In genomic region chr11:102041350-102041949, GRCm38 (mm10) we compare ENCODE assay signal across 10 mouse cellular contexts. TPM values are rescaled to one million over a fixed set of nuclear protein-coding genes. Genes with fewer than 3 reads are reported as not detected.
DNase-seq lines count a peak whose midpoint lies in the region; ATAC-seq and TF ChIP-seq lines count a peak whose summit lies in the region.
"Had no signal": no experiment of that assay in that cellular context is flagged by ENCODE, and none has a peak within 500 bp of the region (broad histone marks: within the 10 kb centered on the region; RNA-seq: fewer than 3 reads in every experiment).

Gene Cd300lg (plus strand): TSS chr11:102041509.

- no peaks in the 10 kb centered on the region for H3K36me3 ChIP-seq in kidney, embryonic 15.5 days
- H3K36me3 ChIP-seq: liver, embryonic 12.5 days had no signal

- no peak within 1 kb of the TSS for H3K4me2 ChIP-seq in kidney, embryonic 15.5 days
- H3K4me2 ChIP-seq: liver, embryonic 12.5 days had no signal

- H3K27ac ChIP-seq in kidney, embryonic 15.5 days: no peak within 1 kb of the TSS
- no peak within 1 kb of the TSS for H3K27ac ChIP-seq in left cerebral cortex, adult 2 months
- H3K27ac ChIP-seq: liver, embryonic 12.5 days had no signal

- H3K9me3 ChIP-seq in kidney, embryonic 15.5 days (replicated peaks): peaks cover 9% of the 10 kb centered on the region

- no peak within 1 kb of the TSS for H3K9ac ChIP-seq in kidney, embryonic 15.5 days
- H3K9ac ChIP-seq: liver, embryonic 12.5 days had no signal

- intact Hi-C loops in heart, postnatal 36 days (cut with DNase I): no loop called here
- intact Hi-C loops in left cerebral cortex, adult 2 months (cut with DNase I): loop anchor here (5.0 kb wide), 1 partner anchor 124 kb away; no protein-coding TSS in a partner anchor

- H3K4me3 ChIP-seq in kidney, embryonic 15.5 days (replicated peaks): no peak within 1 kb of the TSS
- no peak within 1 kb of the TSS for H3K4me3 ChIP-seq in left cerebral cortex, adult 2 months
- H3K4me3 ChIP-seq: liver, embryonic 12.5 days; megakaryocyte, embryonic 14.5 days had no signal

- TF ChIP-seq CTCF in left cerebral cortex, adult 2 months (IDR thresholded peaks at IDR 0.05): no peak

- peaks cover 8% of the 10 kb centered on the region for H3K4me1 ChIP-seq in kidney, embryonic 15.5 days

- peak; percentile 35 to 67 for DNase-seq in kidney, postnatal 25 days
- no peak for DNase-seq in adrenal gland, postnatal 14 days
- no peak for DNase-seq in gastrocnemius, postnatal 10 days
- DNase-seq in heart, postnatal 36 days: peak in 1 of 2 experiments; percentile 49
- no peak for DNase-seq in left cerebral cortex, adult 2 months (ENCODE audit: extremely low spot score in 1 of 2, low spot score in 2 of 2)
- DNase-seq in cerebellum, postnatal 4 days (ENCODE audit: low spot score in 2 of 2): no peak

- 60% methylated on average over 5 of the region's 5 CpGs for WGBS in kidney, embryonic 15.5 days

- ATAC-seq in kidney, embryonic 15.5 days (replicated peaks; ENCODE audit: low FRiP score): no peak
- no peak for ATAC-seq in inflammation-experienced regulatory T-cells, adult 6 months
- ATAC-seq: liver, embryonic 12.5 days had no signal

- H3K27me3 ChIP-seq in kidney, embryonic 15.5 days: no peaks in the 10 kb centered on the region

RNA-seq across cellular contexts. Expression of gene Cd300lg, which starts in this region (rescaled TPM):
- 0.82 and 1.1 TPM in 2 replicates for polyA plus RNA-seq in kidney, embryonic 15.5 days (2015; fragmentation: Nextera tagmentation; extraction: Ambion mirVana)
- total RNA-seq in adrenal gland, postnatal 14 days (2021): 50.5 and 61.4 TPM in 2 replicates
- 10 to 100 TPM; 18.0 to 20.4 TPM for total RNA-seq in gastrocnemius, postnatal 10 days (2021)
- 10 to 100 TPM; 68.3 to 69.5 TPM for total RNA-seq in heart, postnatal 36 days (2021)
- total RNA-seq in left cerebral cortex, adult 2 months (2021): not detected
- polyA plus RNA-seq in inflammation-experienced regulatory T-cells, adult 6 months (2017; shearing (Covaris generic)): under 1 TPM in 1 of 3 experiments, not detected in 2; 0.14 TPM

Comparison
In these comparisons a context has a peak if more than half of its experiments do, and no peak if none do; other contexts are left out.
1. RNA of gene Cd300lg (total RNA-seq): 68.3 to 69.5 TPM in heart, postnatal 36 days, 50.5 to 61.4 TPM in adrenal gland, postnatal 14 days and 18.0 to 20.4 TPM in gastrocnemius, postnatal 10 days; not detected in left cerebral cortex, adult 2 months; every median in the first group is over 10 times any median in the second.
2. DNase-seq: peak in kidney, postnatal 25 days (2 of 2); none in adrenal gland, postnatal 14 days (single experiment), gastrocnemius, postnatal 10 days (single experiment), left cerebral cortex, adult 2 months (0 of 2) and cerebellum, postnatal 4 days (0 of 2).